Mouse (Mus musculus): Measurements from ENCODE around the gene Adh7.

GRCm38 (mm10) chr3:138227082-138227481, 9.5 kb downstream of the Adh7 start:
- TF ChIP-seq REST (IDR thresholded peaks at IDR 0.05; ENCODE audit: insufficient read depth, insufficient read length) (no peak), POLR2A (IDR thresholded peaks at IDR 0.05; ENCODE audit: insufficient read length, low read depth) (no peak), MYOG (IDR thresholded peaks at IDR 0.05; ENCODE audit: control insufficient read depth in 1 of 3, insufficient read depth in 1 of 3, insufficient read length in 2 of 3, low read depth in 2 of 3) (no peak), USF1 (IDR thresholded peaks at IDR 0.05; ENCODE audit: low read depth) (no peak), POLR2AphosphoS2 (IDR thresholded peaks at IDR 0.05; ENCODE audit: insufficient read length, low read depth) (no peak)
